Mouse (Mus musculus): ENCODE measurements around the gene Hist2h2aa1. TPM values are rescaled to one million over a fixed set of nuclear protein-coding genes. Genes with fewer than 3 reads are reported as not detected.

The Hist2h2aa1 gene
- total and polyA plus RNA-seq, 3 experiments: 0.79 to 5,191 (median 124) TPM

DNA sequence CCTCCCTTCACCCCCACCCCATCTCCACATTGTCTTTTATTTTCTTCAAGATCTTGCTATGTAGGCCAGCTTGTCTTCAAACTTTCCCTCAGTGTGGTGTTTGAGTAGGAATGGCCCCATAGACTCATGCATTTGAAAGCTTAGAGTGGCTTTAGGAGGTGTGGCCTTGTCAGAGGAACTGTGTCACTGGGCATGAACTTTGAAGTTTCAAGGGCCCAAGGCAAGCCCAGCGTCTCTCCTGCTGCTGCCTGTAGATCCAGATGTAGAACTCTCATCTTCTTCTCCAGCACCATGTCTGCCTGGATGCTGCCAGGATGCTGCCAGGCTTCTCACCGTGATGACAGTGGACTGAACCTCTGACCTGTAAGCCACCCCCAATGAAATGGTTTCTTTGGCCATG is 16.5 kb upstream of the Hist2h2aa1 start:
- peaks cover 32% of the 10 kb centered on the region for H3K4me1 ChIP-seq (ENCODE audit: insufficient read depth, low read depth, low read length)
- no peak overlapping the region for H3K4me3 ChIP-seq (ENCODE audit: low read depth, low read length)
- H3K36me3 ChIP-seq (replicated peaks): no peaks in the 10 kb centered on the region
- no peaks in the 10 kb centered on the region for H3K27me3 ChIP-seq (ENCODE audit: insufficient read depth, low read length)
- TF ChIP-seq GATA2 (IDR thresholded peaks at IDR 0.05; ENCODE audit: borderline replicate concordance, low read depth, low read length): no peak
- no peak for TF ChIP-seq TAL1 (conservative IDR thresholded peaks at IDR 0.05; ENCODE audit: low read depth, low read length)
- TF ChIP-seq CTCF (IDR thresholded peaks at IDR 0.05; ENCODE audit: low read depth, low read length): no peak
- no peak for TF ChIP-seq GATA1 (IDR thresholded peaks at IDR 0.05; ENCODE audit: borderline replicate concordance, low read length)
- TF ChIP-seq POLR2AphosphoS5 (IDR thresholded peaks at IDR 0.05; ENCODE audit: insufficient replicate concordance, low read depth, low read length): no peak
- ATAC-seq (ENCODE audit: extremely low read depth, insufficient number of reproducible peaks, low FRiP score, poor library complexity, severe bottlenecking) (no peak), DNase-seq (ENCODE audit: low spot score) (no peak)
- no peaks in the 10 kb centered on the region for H3K9me3 ChIP-seq (replicated peaks)

DNA sequence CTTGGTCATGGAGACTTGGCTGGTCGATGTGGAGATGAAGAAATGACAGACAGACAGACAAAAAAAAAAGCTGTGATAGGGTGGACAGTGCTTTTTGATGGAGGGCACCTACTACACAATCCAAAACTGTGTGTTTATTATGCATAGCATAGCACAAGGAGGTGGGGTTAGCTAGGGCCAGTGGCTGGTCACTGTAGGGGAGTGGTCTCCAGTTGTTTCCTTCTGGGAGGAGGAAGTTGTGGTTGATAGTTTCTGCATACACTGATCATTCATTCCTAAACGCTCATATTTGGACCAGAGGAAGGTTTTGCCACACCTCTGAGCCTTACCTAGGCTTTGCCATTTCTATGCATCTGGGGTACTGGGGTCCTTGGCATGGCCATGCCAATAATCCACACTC is 14.9 kb upstream of the Hist2h2aa1 start:
- Histone ChIP-seq H3K4me1 (ENCODE audit: insufficient read depth, low read depth, low read length) (peaks cover 27% of the 10 kb centered on the region), H3K9me3 (replicated peaks) (no peaks in the 10 kb centered on the region), H3K4me3 (ENCODE audit: low read depth, low read length) (no peak overlapping the region), H3K36me3 (replicated peaks) (no peaks in the 10 kb centered on the region), H3K27me3 (ENCODE audit: insufficient read depth, low read length) (no peaks in the 10 kb centered on the region)
- TF ChIP-seq CTCF (IDR thresholded peaks at IDR 0.05; ENCODE audit: low read depth, low read length): no peak
- no peak for TF ChIP-seq GATA1 (IDR thresholded peaks at IDR 0.05; ENCODE audit: borderline replicate concordance, low read length)
- no peak for TF ChIP-seq GATA2 (IDR thresholded peaks at IDR 0.05; ENCODE audit: borderline replicate concordance, low read depth, low read length)
- TF ChIP-seq POLR2AphosphoS5 (IDR thresholded peaks at IDR 0.05; ENCODE audit: insufficient replicate concordance, low read depth, low read length): no peak
- no peak for TF ChIP-seq TAL1 (conservative IDR thresholded peaks at IDR 0.05; ENCODE audit: low read depth, low read length)
- ATAC-seq (ENCODE audit: extremely low read depth, insufficient number of reproducible peaks, low FRiP score, poor library complexity, severe bottlenecking): no peak
- no peak for DNase-seq (ENCODE audit: low spot score)

- no peak for DNase-seq (ENCODE audit: low spot score)
- no peaks in the 10 kb centered on the region for H3K36me3 ChIP-seq (replicated peaks)
- H3K4me3 ChIP-seq (ENCODE audit: low read depth, low read length): no peak overlapping the region
- TF ChIP-seq CTCF (IDR thresholded peaks at IDR 0.05; ENCODE audit: low read depth, low read length) (no peak), POLR2AphosphoS5 (IDR thresholded peaks at IDR 0.05; ENCODE audit: insufficient replicate concordance, low read depth, low read length) (no peak), GATA1 (IDR thresholded peaks at IDR 0.05; ENCODE audit: borderline replicate concordance, low read length) (no peak), TAL1 (conservative IDR thresholded peaks at IDR 0.05; ENCODE audit: low read depth, low read length) (no peak), GATA2 (IDR thresholded peaks at IDR 0.05; ENCODE audit: borderline replicate concordance, low read depth, low read length) (no peak)
- H3K9me3 ChIP-seq (replicated peaks): no peaks in the 10 kb centered on the region
- H3K27me3 ChIP-seq (ENCODE audit: insufficient read depth, low read length): no peaks in the 10 kb centered on the region
- ATAC-seq (ENCODE audit: extremely low read depth, insufficient number of reproducible peaks, low FRiP score, poor library complexity, severe bottlenecking): no peak
- peaks cover 24% of the 10 kb centered on the region for H3K4me1 ChIP-seq (ENCODE audit: insufficient read depth, low read depth, low read length)
Measured at GRCm38 (mm10) chr3:96230910-96231757, 14.2 kb upstream of the Hist2h2aa1 start.

- no peak for ATAC-seq (ENCODE audit: extremely low read depth, insufficient number of reproducible peaks, low FRiP score, poor library complexity, severe bottlenecking)
- no peak for DNase-seq (ENCODE audit: low spot score)
- TF ChIP-seq CTCF (IDR thresholded peaks at IDR 0.05; ENCODE audit: low read depth, low read length) (no peak), GATA1 (IDR thresholded peaks at IDR 0.05; ENCODE audit: borderline replicate concordance, low read length) (no peak)
- no peaks in the 10 kb centered on the region for H3K27me3 ChIP-seq (ENCODE audit: insufficient read depth, low read length)
- no peaks in the 10 kb centered on the region for H3K9me3 ChIP-seq (replicated peaks)
- H3K4me3 ChIP-seq (ENCODE audit: low read depth, low read length): no peak overlapping the region
- peaks cover 23% of the 10 kb centered on the region for H3K4me1 ChIP-seq (ENCODE audit: insufficient read depth, low read depth, low read length)
- no peaks in the 10 kb centered on the region for H3K36me3 ChIP-seq (replicated peaks)
Measured at GRCm38 (mm10) chr3:96231758-96232120, 13.6 kb upstream of the Hist2h2aa1 start.

GRCm38 (mm10) chr3:96234914-96235313 is 10.4 kb upstream of the Hist2h2aa1 start:
- TF ChIP-seq GATA1 (IDR thresholded peaks at IDR 0.05; ENCODE audit: borderline replicate concordance, low read length) (no peak), GATA2 (IDR thresholded peaks at IDR 0.05; ENCODE audit: borderline replicate concordance, low read depth, low read length) (no peak), TAL1 (conservative IDR thresholded peaks at IDR 0.05; ENCODE audit: low read depth, low read length) (no peak), POLR2AphosphoS5 (IDR thresholded peaks at IDR 0.05; ENCODE audit: insufficient replicate concordance, low read depth, low read length) (no peak), CTCF (IDR thresholded peaks at IDR 0.05; ENCODE audit: low read depth, low read length) (no peak)
- ATAC-seq (ENCODE audit: extremely low read depth, insufficient number of reproducible peaks, low FRiP score, poor library complexity, severe bottlenecking): no peak
- H3K4me3 ChIP-seq (ENCODE audit: low read depth, low read length): no peak overlapping the region

DNA sequence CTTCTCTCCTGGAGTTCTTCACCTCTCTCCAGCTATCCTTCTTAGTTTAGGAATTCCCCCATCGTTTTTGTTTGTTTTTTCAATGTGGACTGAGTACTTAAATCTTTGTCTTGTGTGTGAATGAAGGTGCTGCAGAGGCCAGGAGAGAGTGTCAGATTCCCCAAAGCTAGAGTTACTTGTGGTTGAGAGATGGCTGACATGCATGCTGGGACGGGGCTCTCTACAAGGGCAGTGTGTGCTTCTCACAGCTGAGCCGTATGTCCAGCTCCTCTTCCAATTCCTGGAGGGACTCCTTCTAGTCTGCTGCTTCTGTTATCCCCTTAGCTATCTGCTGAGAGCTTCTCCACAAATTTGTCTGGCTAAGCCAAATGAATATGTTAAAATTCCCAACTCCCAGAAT is 9.5 kb upstream of the Hist2h2aa1 start:
- no peak overlapping the region for H3K4me3 ChIP-seq (ENCODE audit: low read depth, low read length)
- DNase-seq (ENCODE audit: low spot score): no peak
- H3K4me1 ChIP-seq (ENCODE audit: insufficient read depth, low read depth, low read length): peaks cover 25% of the 10 kb centered on the region
- TF ChIP-seq TAL1 (conservative IDR thresholded peaks at IDR 0.05; ENCODE audit: low read depth, low read length): no peak
- TF ChIP-seq GATA1 (IDR thresholded peaks at IDR 0.05; ENCODE audit: borderline replicate concordance, low read length): no peak
- no peak for TF ChIP-seq GATA2 (IDR thresholded peaks at IDR 0.05; ENCODE audit: borderline replicate concordance, low read depth, low read length)
- TF ChIP-seq CTCF (IDR thresholded peaks at IDR 0.05; ENCODE audit: low read depth, low read length): no peak
- peak; percentile 89; the same call in 1 of the 2 replicates for TF ChIP-seq POLR2AphosphoS5 (IDR thresholded peaks at IDR 0.05; ENCODE audit: insufficient replicate concordance, low read depth, low read length)
- no peaks in the 10 kb centered on the region for H3K36me3 ChIP-seq (replicated peaks)
- no peaks in the 10 kb centered on the region for H3K9me3 ChIP-seq (replicated peaks)
- no peak for ATAC-seq (ENCODE audit: extremely low read depth, insufficient number of reproducible peaks, low FRiP score, poor library complexity, severe bottlenecking)
- H3K27me3 ChIP-seq (ENCODE audit: insufficient read depth, low read length): no peaks in the 10 kb centered on the region

More at GRCm38 (mm10) chr3:96234914-96235313, 10.4 kb upstream of the Hist2h2aa1 start:
- Histone ChIP-seq H3K27me3 (ENCODE audit: insufficient read depth, low read length) (no peaks in the 10 kb centered on the region), H3K4me1 (ENCODE audit: insufficient read depth, low read depth, low read length) (peaks cover 31% of the 10 kb centered on the region), H3K9me3 (replicated peaks) (no peaks in the 10 kb centered on the region), H3K36me3 (replicated peaks) (no peaks in the 10 kb centered on the region)
- DNase-seq (ENCODE audit: low spot score): no peak
